Mouse (Mus musculus) liver, embryonic 12.5 days (tissue): ENCODE data around the gene Galr3. TPM values are rescaled to one million over a fixed set of nuclear protein-coding genes. Genes with fewer than 3 reads are reported as not detected.

Experiments used
- ATAC-seq: fragments of 200-750 bp; cut with Nextera tagmentation; 2 replicates; pipeline ENCODE4 v1.8.0; 2017; ENCODE audit warnings: moderate number of reproducible peaks, mild to moderate bottlenecking, moderate library complexity
- H3K27ac ChIP-seq: fragments of 300-500 bp; sonication (generic); 2 replicates; pipeline ENCODE4 v1.5.1; 2016; ENCODE audit warnings: mild to moderate bottlenecking
- H3K27me3 ChIP-seq: fragments of 300-500 bp; sonication (generic); replicated peaks from 2 replicates; pipeline ENCODE4 v1.6.1; 2016; ENCODE audit warnings: mild to moderate bottlenecking, moderate library complexity
- H3K36me3 ChIP-seq: fragments of 300-500 bp; sonication (generic); 2 replicates; pipeline ENCODE4 v1.6.1; 2016; ENCODE audit warnings: mild to moderate bottlenecking, moderate library complexity
- H3K4me1 ChIP-seq: fragments of 300-500 bp; sonication (generic); 2 replicates; pipeline ENCODE4 v1.6.1; 2016
- H3K4me2 ChIP-seq: fragments of 300-500 bp; sonication (generic); 2 replicates; pipeline ENCODE4 v1.6.1; 2016; ENCODE audit warnings: mild to moderate bottlenecking, moderate library complexity
- H3K4me3 ChIP-seq: fragments of 300-500 bp; sonication (generic); 2 replicates; pipeline ENCODE4 v1.5.1; 2016; ENCODE audit warnings: mild to moderate bottlenecking, moderate library complexity
- H3K9ac ChIP-seq: fragments of 300-500 bp; sonication (generic); 2 replicates; pipeline ENCODE4 v1.6.1; 2016; ENCODE audit warnings: mild to moderate bottlenecking, moderate library complexity
- H3K9me3 ChIP-seq: fragments of 300-500 bp; sonication (generic); replicated peaks from 2 replicates; pipeline ENCODE4 v1.6.1; 2016; ENCODE audit warnings: mild to moderate bottlenecking, moderate library complexity
- WGBS: fragments of 180-500 bp; shearing (Covaris S2); methylation state at CpG from one replicate; pipeline ENCODE4 v1.1.7; 2016; ENCODE audit not compliant: insufficient replicate concordance; 5-methylcytosine and 5-hydroxymethylcytosine counted together
- microRNA-seq: library from miRNA; unstranded; fragments of <30 nt; microRNA quantifications from one replicate; pipeline ENCODE4, GENCODE M21; 2017
- polyA plus RNA-seq: library from polyadenylated mRNA; unstranded; fragments of >200 nt; fragmentation: Nextera tagmentation; extraction: Ambion mirVana; gene quantifications from 2 replicates; pipeline ENCODE4 v1.2.1, GENCODE M21; 2016

Galr3 gene
- polyA plus RNA-seq, 1 experiment from 2014 or later = 0.41 TPM

DNA sequence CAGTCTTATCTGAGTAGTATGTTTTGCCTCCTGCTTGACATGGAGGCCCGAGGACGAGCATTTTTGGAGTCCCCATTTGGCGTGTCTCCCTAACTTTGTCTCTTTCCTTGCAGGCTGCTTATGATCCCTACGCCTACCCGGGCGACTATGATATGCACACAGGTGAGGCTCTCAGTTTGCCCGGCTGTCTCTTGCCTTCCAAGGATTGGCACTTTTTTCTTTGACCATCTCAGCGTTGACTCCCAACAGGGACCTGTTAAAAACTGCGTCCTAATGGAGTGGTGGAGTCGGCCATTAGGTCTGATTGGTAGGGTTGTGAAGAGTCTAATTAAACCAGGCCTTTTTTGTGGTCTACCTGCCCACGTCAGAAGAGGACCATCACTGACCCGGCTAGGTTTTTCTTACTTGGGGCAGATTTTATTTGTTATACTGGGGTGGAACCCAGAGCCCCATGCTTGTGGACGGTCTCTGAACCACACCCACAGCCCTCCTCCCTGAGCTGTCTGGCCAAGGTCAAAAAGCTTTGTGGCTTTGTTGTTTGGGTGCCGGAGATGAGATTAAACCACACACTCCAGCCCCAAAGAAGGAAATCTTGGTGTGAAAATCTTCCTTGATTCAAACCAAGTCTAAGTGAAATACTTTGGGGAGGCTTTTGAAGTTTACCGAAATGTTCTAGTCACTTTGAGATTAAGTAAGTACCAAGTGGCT is 34.1 kb downstream of the Galr3 start:
- Histone ChIP-seq H3K4me3 (peak overlapping the region; percentile 86), H3K4me1 (peaks cover 30% of the 10 kb centered on the region), H3K36me3 (peaks cover 49% of the 10 kb centered on the region), H3K9me3 (no peaks in the 10 kb centered on the region), H3K27ac (peak overlapping the region; percentile 81), H3K9ac (peak overlapping the region; percentile 84), H3K27me3 (no peaks in the 10 kb centered on the region), H3K4me2 (peak overlapping the region; percentile 94)
- 14% methylated on average over 15 of the region's 15 CpGs for WGBS
- ATAC-seq = peak; percentile 25; the same call in 1 of the 2 replicates

DNA sequence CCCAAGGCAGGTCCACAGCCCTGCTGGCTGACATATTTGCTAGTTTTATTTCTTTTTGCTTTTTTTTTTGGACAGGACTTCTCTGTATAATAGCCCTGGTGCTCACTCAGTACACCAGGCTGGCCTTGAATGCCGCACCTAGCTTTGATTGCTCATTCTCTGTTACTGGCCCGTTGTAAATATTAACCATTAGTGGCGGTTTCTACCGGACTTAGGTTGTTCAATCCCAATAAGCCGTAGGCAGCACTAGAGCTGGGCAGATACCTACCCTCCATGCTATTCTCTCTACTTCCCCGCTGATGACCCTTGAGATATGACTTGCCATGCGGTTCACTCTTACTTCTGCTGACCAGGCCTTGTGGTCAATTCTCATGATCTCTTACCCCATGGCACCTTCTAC is 37.9 kb downstream of the Galr3 start:
- 89% methylated on average over 7 of the region's 7 CpGs for WGBS
- Histone ChIP-seq H3K27me3 (no peaks in the 10 kb centered on the region), H3K27ac (no peak overlapping the region), H3K36me3 (peaks cover 87% of the 10 kb centered on the region), H3K9me3 (no peaks in the 10 kb centered on the region), H3K4me2 (no peak overlapping the region), H3K4me3 (no peak overlapping the region), H3K9ac (no peak overlapping the region), H3K4me1 (peaks cover 21% of the 10 kb centered on the region)
- no peak for ATAC-seq

DNA sequence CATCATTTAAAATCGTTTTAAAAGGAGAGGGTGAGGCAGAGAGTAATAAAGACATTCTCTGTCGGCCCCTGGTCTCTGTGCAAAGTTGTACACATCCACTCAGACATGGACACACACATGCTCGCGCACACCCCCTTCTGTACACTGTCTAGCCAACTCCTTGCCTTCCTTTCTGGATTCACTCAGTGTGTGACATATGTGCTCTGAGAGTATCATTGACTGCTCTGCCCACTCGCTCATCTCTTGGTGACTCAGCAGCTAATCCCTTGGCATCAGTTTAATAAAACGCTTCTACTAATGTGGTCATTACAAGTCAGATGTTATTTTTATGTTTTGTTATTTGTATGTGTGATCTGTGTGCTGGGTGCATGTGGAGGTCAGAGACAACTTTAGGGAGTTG is 50.6 kb downstream of the Galr3 start:
- Histone ChIP-seq H3K27me3 (no peaks in the 10 kb centered on the region), H3K4me2 (no peak overlapping the region), H3K9ac (no peak overlapping the region), H3K36me3 (peaks cover 90% of the 10 kb centered on the region), H3K4me1 (peaks cover 14% of the 10 kb centered on the region), H3K4me3 (no peak overlapping the region), H3K9me3 (no peaks in the 10 kb centered on the region), H3K27ac (no peak overlapping the region)
- WGBS = 82% methylated on average over 6 of the region's 6 CpGs
- no peak for ATAC-seq

Small RNA genes within 50 kb of the gene (microRNA-seq; reads per million reads assigned to microRNA genes)
- not detected for gene Mir6956

Other genes with a start within 250 kb of the Galr3 start
- gene Card10, start 238.8 kb upstream of the Galr3 start, polyA plus RNA-seq = 2.3 and 2.5 TPM in 2 replicates
- gene Cdc42ep1, start 199.3 kb upstream of the Galr3 start, polyA plus RNA-seq = 17.6 and 18.1 TPM in 2 replicates
- gene Lgals2, start 186.4 kb upstream of the Galr3 start, polyA plus RNA-seq = 7.0 and 9.5 TPM in 2 replicates
- 32.2 and 33.5 TPM in 2 replicates for gene Gga1, start 164.7 kb upstream of the Galr3 start, polyA plus RNA-seq
- 0.17 and 0.43 TPM in 2 replicates for gene Gm49510, start 142.2 kb upstream of the Galr3 start, polyA plus RNA-seq
- gene Sh3bp1, start 142.1 kb upstream of the Galr3 start, polyA plus RNA-seq = 34.3 and 39.3 TPM in 2 replicates
- 17.1 and 17.4 TPM in 2 replicates for gene Pdxp, start 128.0 kb upstream of the Galr3 start, polyA plus RNA-seq
- 644 and 660 TPM in 2 replicates for gene Lgals1, start 115.2 kb upstream of the Galr3 start, polyA plus RNA-seq
- 47.9 and 51.6 TPM in 2 replicates for gene Nol12, start 107.0 kb upstream of the Galr3 start, polyA plus RNA-seq
- gene Triobp, start 94.2 kb upstream of the Galr3 start, polyA plus RNA-seq = 21.0 and 26.8 TPM in 2 replicates
- gene H1f0, start 13.4 kb upstream of the Galr3 start, polyA plus RNA-seq = 114 and 122 TPM in 2 replicates
- 58.9 and 61.4 TPM in 2 replicates for gene Ankrd54, start 21.0 kb downstream of the Galr3 start, polyA plus RNA-seq
- 188 and 201 TPM in 2 replicates for gene Eif3l, start 33.3 kb downstream of the Galr3 start, polyA plus RNA-seq
- 3.0 and 3.2 TPM in 2 replicates for gene Micall1, start 67.0 kb downstream of the Galr3 start, polyA plus RNA-seq
- 280 and 301 TPM in 2 replicates for gene Polr2f, start 99.1 kb downstream of the Galr3 start, polyA plus RNA-seq
- 0.86 and 1.0 TPM in 2 replicates for gene 1700088E04Rik, start 99.4 kb downstream of the Galr3 start, polyA plus RNA-seq
- 0.17 and 0.29 TPM in 2 replicates for gene Sox10, start 123.4 kb downstream of the Galr3 start, polyA plus RNA-seq
- 16.1 and 17.1 TPM in 2 replicates for gene Pick1, start 187.3 kb downstream of the Galr3 start, polyA plus RNA-seq
- gene Gm49486, start 187.5 kb downstream of the Galr3 start, polyA plus RNA-seq = 0.07 TPM in 1 of 2 replicates, not detected in the other
- not detected in 2 replicates for gene Slc16a8, start 212.9 kb downstream of the Galr3 start, polyA plus RNA-seq
- gene Baiap2l2, start 243.7 kb downstream of the Galr3 start, polyA plus RNA-seq = 1.2 and 1.4 TPM in 2 replicates